In genomic region chr15:52808622-52809021, GRCm38 (mm10) we compare ENCODE assay signal across 9 mouse cellular contexts.
DNase-seq lines count a peak whose midpoint lies in the region; ATAC-seq and TF ChIP-seq lines count a peak whose summit lies in the region.
"Had no signal": no experiment of that assay in that cellular context is flagged by ENCODE, and none has a peak within 500 bp of the region (broad histone marks: within the 10 kb centered on the region; RNA-seq: fewer than 3 reads in every experiment).

No protein-coding gene starts in this region.

- no peak overlapping the region for H3K27ac ChIP-seq in gastrocnemius, adult 2 months
- H3K27ac ChIP-seq in lung, embryonic 14.5 days (ENCODE audit: low read depth): no peak overlapping the region
- H3K27ac ChIP-seq in kidney, postnatal 0 days: no peak overlapping the region
- H3K27ac ChIP-seq: intestine, embryonic 15.5 days had no signal

- H3K4me1 ChIP-seq in lung, embryonic 14.5 days (ENCODE audit: insufficient read depth): no peaks in the 10 kb centered on the region
- no peaks in the 10 kb centered on the region for H3K4me1 ChIP-seq in kidney, postnatal 0 days (replicated peaks; ENCODE audit: insufficient read depth, low read length)
- H3K4me1 ChIP-seq: intestine, embryonic 15.5 days had no signal

- no peaks in the 10 kb centered on the region for H3K9me3 ChIP-seq in lung, embryonic 14.5 days (ENCODE audit: low read depth, low read length)
- H3K9me3 ChIP-seq in kidney, postnatal 0 days (replicated peaks; ENCODE audit: low read length): no peaks in the 10 kb centered on the region
- H3K9me3 ChIP-seq: intestine, embryonic 15.5 days had no signal

- no peak overlapping the region for H3K4me2 ChIP-seq in lung, embryonic 14.5 days
- H3K4me2 ChIP-seq in kidney, postnatal 0 days (ENCODE audit: low read length): no peak overlapping the region
- H3K4me2 ChIP-seq: intestine, embryonic 15.5 days had no signal

- H3K27me3 ChIP-seq in lung, embryonic 14.5 days (ENCODE audit: insufficient read depth, low read length): no peaks in the 10 kb centered on the region
- H3K27me3 ChIP-seq in kidney, postnatal 0 days (ENCODE audit: insufficient read depth, low read length): no peaks in the 10 kb centered on the region
- H3K27me3 ChIP-seq: intestine, embryonic 15.5 days had no signal

- intact Hi-C loops in gastrocnemius, adult 2 months (cut with DNase I): no loop called here

- H3K4me3 ChIP-seq in gastrocnemius, adult 2 months: no peak overlapping the region
- no peak overlapping the region for H3K4me3 ChIP-seq in lung, embryonic 14.5 days (ENCODE audit: low read depth, low read length)
- H3K4me3 ChIP-seq in kidney, postnatal 0 days (replicated peaks; ENCODE audit: low read depth, low read length): no peak overlapping the region
- H3K4me3 ChIP-seq: intestine, embryonic 15.5 days had no signal

- 71% methylated on average over 3 of the region's 3 CpGs for WGBS in lung, embryonic 14.5 days
- 67% methylated on average over 3 of the region's 3 CpGs for WGBS in kidney, postnatal 0 days

- no peak overlapping the region for H3K9ac ChIP-seq in lung, embryonic 14.5 days
- H3K9ac ChIP-seq in kidney, postnatal 0 days (ENCODE audit: low read depth, low read length): no peak overlapping the region
- H3K9ac ChIP-seq: intestine, embryonic 15.5 days had no signal

- no peaks in the 10 kb centered on the region for H3K36me3 ChIP-seq in lung, embryonic 14.5 days (ENCODE audit: insufficient read depth)
- H3K36me3 ChIP-seq in kidney, postnatal 0 days (ENCODE audit: insufficient read depth, low read length): no peaks in the 10 kb centered on the region
- H3K36me3 ChIP-seq: intestine, embryonic 15.5 days had no signal

- peak; percentile 42; the same call in 1 of the 2 replicates for TF ChIP-seq CTCF in gastrocnemius, adult 2 months (IDR thresholded peaks at IDR 0.05)
- TF ChIP-seq CTCF in lung, embryonic 14.5 days (IDR thresholded peaks at IDR 0.05; ENCODE audit: low read depth): 0 out of 2 replicates have a peak, but pooled peaks have one; percentile 16
- TF ChIP-seq CTCF in kidney, postnatal 0 days (IDR thresholded peaks at IDR 0.05; ENCODE audit: low read depth): peak; percentile 54

- ATAC-seq in lung, embryonic 14.5 days (ENCODE audit: insufficient read depth): no peak
- ATAC-seq in kidney, postnatal 0 days (replicated peaks; ENCODE audit: low FRiP score, low read depth): 0 out of 2 replicates have a peak, but pooled peaks have one; percentile 25
- ATAC-seq in activated CD4-positive, CD25-positive, alpha-beta regulatory T cell, adult 4 months: no peak
- ATAC-seq: intestine, embryonic 15.5 days had no signal

- peak; percentile 19 for DNase-seq in gastrocnemius, adult 2 months
- DNase-seq in gastrocnemius, postnatal 25 days: no peak
- peak; percentile 30 for DNase-seq in lung, embryonic 14.5 days
- no peak for DNase-seq in lung, postnatal 4 days
- DNase-seq in MN1 (ENCODE audit: low spot score): peak; percentile 11
- peak; percentile 32 for DNase-seq in kidney, postnatal 0 days (ENCODE audit: low spot score)
- no peak for DNase-seq in spleen, postnatal 4 days (ENCODE audit: low spot score in 2 of 2)

Comparison
In these comparisons a context has a peak if more than half of its experiments do, and no peak if none do; other contexts are left out.
1. DNase-seq: peak in gastrocnemius, adult 2 months (single experiment), lung, embryonic 14.5 days (single experiment), MN1 (single experiment) and kidney, postnatal 0 days (single experiment); none in gastrocnemius, postnatal 25 days (single experiment), lung, postnatal 4 days (0 of 2) and spleen, postnatal 4 days (0 of 2).
2. Peak in every context shown above with its lines, with median percentiles within 50 percentile points of each other: CTCF ChIP-seq.